Mouse (Mus musculus) midbrain, embryonic 13.5 days (tissue): ENCODE measurements around the gene Itpa. TPM values are rescaled to one million over a fixed set of nuclear protein-coding genes. Genes with fewer than 3 reads are reported as not detected.

Experiments
- ATAC-seq: fragments of 200-750 bp; cut with Nextera tagmentation; 2 replicates; pipeline ENCODE4 v1.8.0; 2017; ENCODE audit warnings: mild to moderate bottlenecking, moderate TSS enrichment, moderate library complexity
- H3K27ac ChIP-seq: fragments of 300-500 bp; sonication (generic); 2 replicates; pipeline ENCODE4 v1.5.1; 2015; ENCODE audit warnings: inconsistent platforms, mild to moderate bottlenecking, moderate library complexity
- H3K27me3 ChIP-seq: fragments of 300-500 bp; sonication (generic); 2 replicates; pipeline ENCODE4 v1.6.1; 2015; ENCODE audit warnings: mild to moderate bottlenecking, inconsistent platforms
- H3K36me3 ChIP-seq: fragments of 300-500 bp; sonication (generic); 2 replicates; pipeline ENCODE4 v1.6.1; 2015; ENCODE audit warnings: mild to moderate bottlenecking, inconsistent platforms
- H3K4me1 ChIP-seq: fragments of 300-500 bp; sonication (generic); replicated peaks from 2 replicates; pipeline ENCODE4 v1.6.1; 2015; ENCODE audit warnings: inconsistent platforms
- H3K4me2 ChIP-seq: fragments of 300-500 bp; sonication (generic); replicated peaks from 2 replicates; pipeline ENCODE4 v1.6.1; 2015; ENCODE audit warnings: moderate library complexity, mild to moderate bottlenecking, inconsistent platforms
- H3K4me3 ChIP-seq: fragments of 300-500 bp; sonication (generic); replicated peaks from 2 replicates; pipeline ENCODE4 v1.5.1; 2015; ENCODE audit warnings: mild to moderate bottlenecking, inconsistent platforms
- H3K9ac ChIP-seq: fragments of 300-500 bp; sonication (generic); replicated peaks from 2 replicates; pipeline ENCODE4 v1.6.1; 2015; ENCODE audit warnings: mild to moderate bottlenecking, inconsistent platforms
- H3K9me3 ChIP-seq: fragments of 300-500 bp; sonication (generic); 2 replicates; pipeline ENCODE4 v1.6.1; 2016; ENCODE audit warnings: mild to moderate bottlenecking, inconsistent platforms
- WGBS: fragments of 180-500 bp; shearing (Covaris S2); methylation state at CpG from one replicate; pipeline ENCODE4 v1.1.7; 2015; 5-methylcytosine and 5-hydroxymethylcytosine counted together
- polyA plus RNA-seq: library from polyadenylated mRNA; unstranded; fragments of >200 nt; fragmentation: Nextera tagmentation; extraction: Ambion mirVana; gene quantifications from 2 replicates; pipeline ENCODE4 v1.2.1, GENCODE M21; 2015

Itpa gene
- polyA plus RNA-seq, 1 experiment from 2014 or later = 155 TPM

- no peak for ATAC-seq
- no peaks in the 10 kb centered on the region for H3K4me1 ChIP-seq
- no peaks in the 10 kb centered on the region for H3K9me3 ChIP-seq
- H3K27ac ChIP-seq = no peak overlapping the region
- peaks cover 32% of the 10 kb centered on the region for H3K36me3 ChIP-seq
- H3K27me3 ChIP-seq = peaks cover 10% of the 10 kb centered on the region; the same call in 1 of the 2 replicates
- WGBS = 72% methylated on average over 9 of the region's 9 CpGs
- H3K9ac ChIP-seq = no peak overlapping the region
- no peak overlapping the region for H3K4me2 ChIP-seq
- no peak overlapping the region for H3K4me3 ChIP-seq
Observed at GRCm38 (mm10) chr2:130704040-130705001, 36.9 kb downstream of the Itpa start.

GRCm38 (mm10) chr2:130705178-130705577, 37.8 kb downstream of the Itpa start:
- 76% methylated on average over 6 of the region's 6 CpGs for WGBS
- no peaks in the 10 kb centered on the region for H3K9me3 ChIP-seq
- H3K27ac ChIP-seq = no peak overlapping the region; the same call in 1 of the 2 replicates
- H3K9ac ChIP-seq = no peak overlapping the region
- H3K36me3 ChIP-seq = peaks cover 41% of the 10 kb centered on the region
- peaks cover 2% of the 10 kb centered on the region; the same call in 1 of the 2 replicates for H3K27me3 ChIP-seq
- H3K4me3 ChIP-seq = no peak overlapping the region
- no peak overlapping the region for H3K4me2 ChIP-seq
- no peaks in the 10 kb centered on the region for H3K4me1 ChIP-seq
- ATAC-seq = no peak

- Histone ChIP-seq H3K27ac (no peak overlapping the region), H3K4me3 (no peak overlapping the region), H3K9me3 (no peaks in the 10 kb centered on the region), H3K27me3 (no peaks in the 10 kb centered on the region), H3K4me1 (no peaks in the 10 kb centered on the region), H3K9ac (no peak overlapping the region), H3K4me2 (no peak overlapping the region), H3K36me3 (peaks cover 55% of the 10 kb centered on the region)
- WGBS = 75% methylated on average over 4 of the region's 4 CpGs
- ATAC-seq = no peak
Observed at GRCm38 (mm10) chr2:130706602-130707001, 39.2 kb downstream of the Itpa start.

GRCm38 (mm10) chr2:130707057-130707456, 39.6 kb downstream of the Itpa start:
- Histone ChIP-seq H3K9ac (no peak overlapping the region), H3K36me3 (peaks cover 59% of the 10 kb centered on the region), H3K4me3 (no peak overlapping the region), H3K4me1 (no peaks in the 10 kb centered on the region), H3K9me3 (no peaks in the 10 kb centered on the region), H3K27me3 (no peaks in the 10 kb centered on the region), H3K27ac (no peak overlapping the region), H3K4me2 (no peak overlapping the region)
- 64% methylated on average over 10 of the region's 10 CpGs for WGBS
- no peak for ATAC-seq

- Histone ChIP-seq H3K4me2 (no peak overlapping the region), H3K4me3 (no peak overlapping the region), H3K27me3 (no peaks in the 10 kb centered on the region), H3K36me3 (peaks cover 88% of the 10 kb centered on the region), H3K27ac (no peak overlapping the region), H3K9me3 (no peaks in the 10 kb centered on the region), H3K9ac (no peak overlapping the region), H3K4me1 (no peaks in the 10 kb centered on the region)
- ATAC-seq = no peak
- 84% methylated on average over 6 of the region's 6 CpGs for WGBS
Observed at GRCm38 (mm10) chr2:130717951-130718350, 50.5 kb downstream of the Itpa start.

GRCm38 (mm10) chr2:130724369-130724768, 57.0 kb downstream of the Itpa start:
- no peak for ATAC-seq
- Histone ChIP-seq H3K9ac (no peak overlapping the region), H3K4me1 (no peaks in the 10 kb centered on the region), H3K4me2 (no peak overlapping the region), H3K36me3 (peaks cover 92% of the 10 kb centered on the region), H3K9me3 (no peaks in the 10 kb centered on the region), H3K27me3 (no peaks in the 10 kb centered on the region), H3K27ac (no peak overlapping the region), H3K4me3 (no peak overlapping the region)
- WGBS = 77% methylated on average over 4 of the region's 4 CpGs

- Histone ChIP-seq H3K4me2 (no peak overlapping the region), H3K36me3 (peaks cover 99% of the 10 kb centered on the region), H3K4me3 (no peak overlapping the region), H3K27ac (no peak overlapping the region), H3K27me3 (no peaks in the 10 kb centered on the region), H3K4me1 (no peaks in the 10 kb centered on the region), H3K9ac (no peak overlapping the region), H3K9me3 (peaks cover 3% of the 10 kb centered on the region; the same call in 1 of the 2 replicates)
- no peak for ATAC-seq
- 100% methylated on average over 1 of the region's 1 CpGs for WGBS
Observed at GRCm38 (mm10) chr2:130727752-130728151, 60.3 kb downstream of the Itpa start.

GRCm38 (mm10) chr2:130728906-130729585, 61.6 kb downstream of the Itpa start:
- no peak for ATAC-seq
- H3K36me3 ChIP-seq = peaks cover 97% of the 10 kb centered on the region
- H3K4me2 ChIP-seq = no peak overlapping the region
- H3K4me3 ChIP-seq = no peak overlapping the region
- H3K4me1 ChIP-seq = no peaks in the 10 kb centered on the region
- no peak overlapping the region for H3K27ac ChIP-seq
- peaks cover 3% of the 10 kb centered on the region; the same call in 1 of the 2 replicates for H3K9me3 ChIP-seq
- 100% methylated on average over 2 of the region's 2 CpGs for WGBS
- no peak overlapping the region for H3K9ac ChIP-seq
- H3K27me3 ChIP-seq = no peaks in the 10 kb centered on the region

GRCm38 (mm10) chr2:130730746-130731145, 63.3 kb downstream of the Itpa start:
- H3K27ac ChIP-seq = no peak overlapping the region
- 91% methylated on average over 9 of the region's 9 CpGs for WGBS
- peaks cover 3% of the 10 kb centered on the region; the same call in 1 of the 2 replicates for H3K9me3 ChIP-seq
- no peaks in the 10 kb centered on the region for H3K4me1 ChIP-seq
- H3K9ac ChIP-seq = no peak overlapping the region
- no peaks in the 10 kb centered on the region for H3K27me3 ChIP-seq
- H3K4me3 ChIP-seq = no peak overlapping the region
- H3K36me3 ChIP-seq = peaks cover 97% of the 10 kb centered on the region
- no peak for ATAC-seq
- no peak overlapping the region for H3K4me2 ChIP-seq

Other genes starting within 250 kb of the Itpa start
- gene Vps16, start 243.3 kb upstream of the Itpa start, polyA plus RNA-seq = 112 and 124 TPM in 2 replicates
- gene Pced1a, start 242.9 kb upstream of the Itpa start, polyA plus RNA-seq = 10.8 and 11.9 TPM in 2 replicates
- 112 and 126 TPM in 2 replicates for gene Ptpra, start 217.3 kb upstream of the Itpa start, polyA plus RNA-seq
- gene Mrps26, start 103.9 kb upstream of the Itpa start, polyA plus RNA-seq = 81.9 and 94.9 TPM in 2 replicates
- not detected in 2 replicates for gene Oxt, start 91.4 kb upstream of the Itpa start, polyA plus RNA-seq
- 0.88 TPM in 1 of 2 replicates, not detected in the other for gene Avp, start 85.1 kb upstream of the Itpa start, polyA plus RNA-seq
- gene Fastkd5, start 37.6 kb upstream of the Itpa start, polyA plus RNA-seq = 13.8 and 13.9 TPM in 2 replicates
- 12.8 and 13.4 TPM in 2 replicates for gene Ubox5, start 37.6 kb upstream of the Itpa start, polyA plus RNA-seq
- 8.0 and 9.2 TPM in 2 replicates for gene Lzts3, start 24.8 kb upstream of the Itpa start, polyA plus RNA-seq
- 60.2 and 62.0 TPM in 2 replicates for gene Ddrgk1, start 3.0 kb upstream of the Itpa start, polyA plus RNA-seq
- 0.46 and 0.61 TPM in 2 replicates for gene Slc4a11, start 29.9 kb downstream of the Itpa start, polyA plus RNA-seq
- gene 4930402H24Rik, start 238.8 kb downstream of the Itpa start, polyA plus RNA-seq = 109 and 112 TPM in 2 replicates
- 11.9 and 12.9 TPM in 2 replicates for gene Atrn, start 238.9 kb downstream of the Itpa start, polyA plus RNA-seq